Mouse (Mus musculus): Measurements from ENCODE around the gene Lrrc3c.
A peak's percentile ranks its signal among the peaks of the same experiment; 100 is the strongest.
"Not testable (repeated sequence)": the region's sequence is repeated elsewhere in the genome, so short reads cannot be mapped to it uniquely, and the experiment has no call there.

Lrrc3c gene

GRCm38 (mm10) chr11:98586087-98586891 lies 11.8 kb upstream of the Lrrc3c start:
- DNase-seq (ENCODE audit: low spot score in 2 of 2): peak in 1 of 2 experiments; percentile 30

GRCm38 (mm10) chr11:98586892-98587563 lies 11.1 kb upstream of the Lrrc3c start, which contains the start of gene Ormdl3:
TSS of gene Ormdl3 (minus strand) at chr11:98587368.
- DNase-seq (ENCODE audit: low spot score in 2 of 2): peak; percentile 98

GRCm38 (mm10) chr11:98587684-98588546 lies 10.2 kb upstream of the Lrrc3c start:
- DNase-seq (ENCODE audit: low spot score in 2 of 2): peak; percentile 42 to 52

- no peak for DNase-seq (ENCODE audit: low spot score in 2 of 2)
Observed at GRCm38 (mm10) chr11:98588833-98589281, 9.2 kb upstream of the Lrrc3c start.

GRCm38 (mm10) chr11:98589306-98589705 lies 8.8 kb upstream of the Lrrc3c start:
- no peak for DNase-seq (ENCODE audit: low spot score in 2 of 2)

GRCm38 (mm10) chr11:98590548-98591445 lies 7.3 kb upstream of the Lrrc3c start:
- no peak for DNase-seq (ENCODE audit: low spot score in 2 of 2)

- no peak for DNase-seq (ENCODE audit: low spot score in 2 of 2)
Observed at GRCm38 (mm10) chr11:98595021-98595420, 3.1 kb upstream of the Lrrc3c start.

- no peak for DNase-seq (ENCODE audit: low spot score in 2 of 2)
Observed at GRCm38 (mm10) chr11:98595473-98595872, 2.6 kb upstream of the Lrrc3c start.

- DNase-seq (ENCODE audit: low spot score in 2 of 2): no peak
Observed at GRCm38 (mm10) chr11:98595955-98596354, 2.1 kb upstream of the Lrrc3c start.

GRCm38 (mm10) chr11:98597363-98597762 lies 728 bp upstream of the Lrrc3c start:
- no peak for DNase-seq (ENCODE audit: low spot score in 2 of 2)

GRCm38 (mm10) chr11:98598851-98599290 lies 780 bp downstream of the Lrrc3c start:
- DNase-seq (ENCODE audit: low spot score in 2 of 2): no peak

GRCm38 (mm10) chr11:98599291-98599690 lies 1.2 kb downstream of the Lrrc3c start:
- DNase-seq (ENCODE audit: low spot score in 2 of 2): no peak

GRCm38 (mm10) chr11:98602090-98602690 lies 4.1 kb downstream of the Lrrc3c start:
- no peak for DNase-seq (ENCODE audit: low spot score in 2 of 2)

GRCm38 (mm10) chr11:98603953-98604352 lies 5.9 kb downstream of the Lrrc3c start:
- no peak for DNase-seq (ENCODE audit: low spot score in 2 of 2)

- DNase-seq (ENCODE audit: low spot score in 2 of 2): not testable (repeated sequence)
Observed at GRCm38 (mm10) chr11:98604911-98605310, 6.8 kb downstream of the Lrrc3c start.

- DNase-seq (ENCODE audit: low spot score in 2 of 2): peak in 1 of 2 experiments; percentile 57
Observed at GRCm38 (mm10) chr11:98606763-98607162, 8.7 kb downstream of the Lrrc3c start.

GRCm38 (mm10) chr11:98620791-98621190 lies 22.7 kb downstream of the Lrrc3c start:
- no peak for DNase-seq (ENCODE audit: low spot score in 2 of 2)

GRCm38 (mm10) chr11:98623981-98624380 lies 25.9 kb downstream of the Lrrc3c start:
- not testable (repeated sequence) for DNase-seq (ENCODE audit: low spot score in 2 of 2)

GRCm38 (mm10) chr11:98624381-98624780 lies 26.3 kb downstream of the Lrrc3c start:
- DNase-seq (ENCODE audit: low spot score in 2 of 2): not testable (repeated sequence)
